Mouse (Mus musculus): Measurements from ENCODE around the gene Stard10.

Gene Stard10

DNA sequence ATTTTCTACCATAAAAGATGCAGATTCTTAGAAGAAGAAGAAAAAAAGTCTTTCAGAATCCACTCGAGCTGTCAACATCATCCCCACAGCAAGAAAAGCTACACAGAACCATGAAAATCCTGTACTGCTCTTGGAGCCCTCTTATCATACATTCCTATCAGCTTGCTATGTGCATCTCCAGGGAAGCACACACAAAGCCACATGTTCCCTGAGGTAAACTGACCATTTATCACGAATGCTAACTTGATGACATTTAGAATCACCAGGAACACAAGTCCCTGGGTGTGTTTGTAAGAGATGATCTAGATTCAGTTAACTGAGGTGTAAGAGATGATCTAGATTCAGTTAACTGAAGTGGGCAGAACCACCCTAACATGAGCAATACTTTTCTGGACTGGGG lies 10.0 kb upstream of the Stard10 start:
- no peak for DNase-seq

DNA sequence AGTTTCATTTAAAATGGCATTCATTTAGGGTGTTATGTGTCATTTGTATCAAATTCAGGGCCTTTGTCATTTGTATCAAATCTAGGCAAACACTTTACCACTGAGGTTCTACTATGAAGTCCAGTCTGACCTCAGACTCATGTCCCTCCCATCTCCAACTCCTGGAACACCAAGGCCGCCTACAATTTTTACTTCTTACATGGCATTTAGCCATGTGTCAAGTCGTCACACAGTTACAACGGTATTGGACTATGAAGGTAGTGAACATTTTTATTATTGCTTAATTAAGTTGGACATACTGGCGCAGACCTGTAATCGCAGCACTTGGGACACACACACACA lies 6.9 kb upstream of the Stard10 start:
- DNase-seq: no peak

DNA sequence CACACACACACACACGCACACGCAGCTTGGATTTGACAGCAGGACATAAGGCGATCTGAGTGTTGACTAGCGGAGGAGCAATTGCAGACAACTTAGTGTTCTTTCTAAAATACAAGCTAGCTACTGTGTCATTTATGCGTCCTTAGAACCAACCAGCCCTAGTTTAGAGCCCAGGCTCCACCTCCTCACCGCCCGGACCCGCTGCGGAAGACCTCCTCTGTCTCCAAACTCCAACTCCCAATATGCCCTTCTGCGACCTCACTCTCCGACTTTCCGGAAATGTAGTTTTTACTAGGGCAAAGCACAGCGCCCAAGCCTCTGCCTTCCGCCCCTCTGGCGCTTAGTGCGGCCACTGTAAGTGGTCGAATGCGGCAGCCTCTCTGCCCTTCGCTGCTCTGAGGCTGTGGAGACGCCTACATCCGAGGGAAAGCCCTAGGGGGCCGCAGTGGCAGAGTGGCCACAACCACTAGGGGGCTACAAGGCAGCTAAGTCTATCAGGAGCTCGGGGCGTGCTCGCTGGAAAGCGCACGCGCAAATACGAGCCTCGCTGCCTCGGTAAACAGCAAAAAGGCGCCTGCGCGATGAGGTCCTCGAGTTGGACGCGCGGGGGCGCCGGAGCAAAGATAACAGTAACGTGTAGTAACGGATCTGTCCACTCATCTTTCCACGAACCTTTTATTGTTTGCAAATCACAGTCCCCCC lies 6.4 kb upstream of the Stard10 start:
- peak; percentile 97 to 99 for DNase-seq

DNA sequence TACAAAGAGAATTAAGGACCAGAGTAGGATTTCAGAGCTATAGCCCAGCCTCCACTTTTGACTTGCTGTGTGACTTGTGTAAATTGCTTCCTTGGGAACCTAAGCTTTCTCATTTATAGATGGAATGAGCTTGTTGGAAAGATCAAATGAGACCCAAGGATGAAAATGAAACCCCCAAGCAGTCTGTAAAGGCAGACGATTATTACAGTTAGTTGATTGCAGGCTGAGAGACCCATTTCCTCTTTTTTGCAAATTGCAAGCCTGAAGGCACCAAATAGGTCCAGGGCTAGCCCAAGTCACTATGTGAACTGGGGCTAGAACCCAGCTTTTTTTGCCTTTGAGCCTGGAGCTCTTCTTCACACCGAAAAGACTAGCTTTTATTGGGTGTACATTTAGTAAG lies 5.8 kb upstream of the Stard10 start:
- no peak for DNase-seq

DNA sequence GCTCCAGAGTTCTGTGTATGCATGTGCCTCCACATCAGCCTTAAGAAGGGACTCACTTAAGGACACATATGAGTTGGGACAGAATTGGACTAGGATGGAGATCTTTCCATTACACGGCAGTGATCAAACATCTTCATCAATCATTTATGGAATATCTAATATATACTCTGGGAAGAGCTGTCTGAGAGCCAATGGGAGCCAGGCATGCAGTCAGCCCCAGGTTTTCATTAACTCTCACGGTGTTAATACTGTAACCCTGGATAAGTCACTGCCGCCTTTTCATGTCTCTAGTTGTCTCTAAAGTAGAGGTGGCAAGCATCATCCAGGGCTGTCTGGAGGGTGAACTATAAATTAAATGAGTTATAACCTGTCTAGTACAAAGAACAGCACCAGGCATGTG lies 3.9 kb upstream of the Stard10 start:
- no peak for DNase-seq

DNA sequence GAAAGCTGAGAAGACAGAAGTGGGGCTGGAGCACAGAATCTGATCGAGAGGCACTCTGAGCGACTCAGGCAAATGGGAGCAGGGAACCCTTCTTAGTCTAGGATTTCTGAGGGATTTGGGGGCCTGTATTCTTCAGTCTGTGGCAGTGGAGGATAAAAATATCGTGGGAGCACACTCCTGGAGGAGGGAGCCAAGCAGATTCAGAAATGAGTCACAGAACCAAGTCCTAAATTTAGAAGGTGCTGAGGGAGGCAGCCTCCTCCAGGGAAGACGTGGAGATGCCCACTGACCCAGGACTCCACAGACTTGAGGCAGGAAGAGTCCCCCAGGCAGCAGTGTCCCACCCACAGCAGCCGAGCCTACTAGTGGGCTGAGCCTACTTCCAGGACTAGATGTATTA lies 2.5 kb upstream of the Stard10 start:
- DNase-seq: no peak

DNA sequence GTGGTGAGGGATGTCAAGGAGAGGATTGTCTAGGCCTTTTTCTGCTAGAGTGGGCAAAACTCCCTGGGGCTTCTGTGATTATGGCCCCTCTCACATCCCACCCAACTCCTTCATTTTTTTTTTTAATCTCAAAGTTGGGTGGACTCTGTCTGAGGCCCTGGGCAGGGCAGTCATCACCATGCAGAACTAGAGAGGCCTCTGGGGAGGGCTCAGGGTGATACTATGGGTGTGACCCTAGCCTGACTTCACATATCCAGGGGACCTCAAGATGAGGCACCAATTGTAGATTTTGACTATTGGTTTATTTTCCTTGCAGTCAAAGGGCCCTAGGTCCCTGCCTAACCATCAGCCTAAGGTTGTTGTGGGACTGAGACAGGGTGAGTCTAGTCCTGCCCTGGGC lies 1.2 kb upstream of the Stard10 start:
- no peak for DNase-seq

DNA sequence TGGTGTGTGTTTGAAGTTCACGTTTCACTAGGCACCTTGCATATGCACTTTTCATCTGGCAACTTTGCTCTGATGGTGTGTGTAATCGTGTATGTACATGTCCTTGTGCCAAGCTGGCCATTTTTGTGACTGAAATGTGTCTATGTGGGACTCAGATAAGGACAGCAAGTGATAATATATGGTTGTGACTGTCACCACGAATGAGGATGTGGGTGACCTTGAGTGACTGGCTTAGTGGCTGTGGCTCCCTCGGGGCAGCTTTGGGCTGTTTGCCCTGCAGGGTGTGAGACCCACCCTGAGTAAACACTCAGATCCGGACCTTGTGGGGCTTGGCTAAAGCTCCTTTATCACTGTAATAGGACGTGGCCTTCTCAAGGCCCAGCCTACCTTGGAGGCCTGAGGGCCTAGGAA lies 290 bp upstream of the Stard10 start:
- DNase-seq: no peak

DNA sequence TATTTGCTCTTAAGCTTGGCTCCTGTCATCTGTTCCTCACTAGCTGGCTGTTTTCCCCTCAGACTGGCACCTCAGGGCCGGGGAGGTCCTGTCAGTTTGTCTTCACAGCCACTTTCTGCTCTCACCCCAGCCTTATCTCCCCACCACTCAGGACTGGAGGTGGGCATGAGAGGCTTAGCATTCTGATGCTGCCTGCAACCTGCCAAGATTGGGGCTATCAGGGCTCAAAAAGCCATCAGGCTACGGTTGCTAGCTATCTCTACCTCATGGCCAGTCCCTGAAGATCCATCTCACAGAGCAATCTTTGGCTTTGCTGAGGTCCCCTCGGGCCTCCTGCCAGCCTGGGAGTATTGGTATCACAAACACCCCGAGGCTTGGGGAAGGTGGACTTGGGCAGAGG lies 2.0 kb downstream of the Stard10 start:
- DNase-seq: no peak

DNA sequence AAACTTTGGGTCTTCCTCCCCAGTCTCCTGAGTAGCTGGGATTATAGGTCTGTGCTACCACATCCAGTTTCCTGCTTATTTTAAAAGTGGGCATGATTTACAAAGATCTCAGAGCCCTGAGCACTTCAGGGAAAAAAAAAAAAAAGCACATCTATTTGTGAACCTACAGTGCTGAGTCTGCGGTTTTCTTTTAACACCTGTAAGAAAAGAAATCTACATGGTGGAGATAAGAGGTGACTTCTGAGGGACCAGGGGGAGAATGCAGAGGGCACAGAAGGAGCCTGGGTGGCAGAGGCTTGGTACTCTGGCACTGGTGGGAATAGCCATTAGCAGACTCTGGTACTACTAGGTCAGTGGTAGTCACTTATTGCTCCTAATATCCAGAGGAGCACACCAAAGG lies 2.9 kb downstream of the Stard10 start:
- no peak for DNase-seq

DNA sequence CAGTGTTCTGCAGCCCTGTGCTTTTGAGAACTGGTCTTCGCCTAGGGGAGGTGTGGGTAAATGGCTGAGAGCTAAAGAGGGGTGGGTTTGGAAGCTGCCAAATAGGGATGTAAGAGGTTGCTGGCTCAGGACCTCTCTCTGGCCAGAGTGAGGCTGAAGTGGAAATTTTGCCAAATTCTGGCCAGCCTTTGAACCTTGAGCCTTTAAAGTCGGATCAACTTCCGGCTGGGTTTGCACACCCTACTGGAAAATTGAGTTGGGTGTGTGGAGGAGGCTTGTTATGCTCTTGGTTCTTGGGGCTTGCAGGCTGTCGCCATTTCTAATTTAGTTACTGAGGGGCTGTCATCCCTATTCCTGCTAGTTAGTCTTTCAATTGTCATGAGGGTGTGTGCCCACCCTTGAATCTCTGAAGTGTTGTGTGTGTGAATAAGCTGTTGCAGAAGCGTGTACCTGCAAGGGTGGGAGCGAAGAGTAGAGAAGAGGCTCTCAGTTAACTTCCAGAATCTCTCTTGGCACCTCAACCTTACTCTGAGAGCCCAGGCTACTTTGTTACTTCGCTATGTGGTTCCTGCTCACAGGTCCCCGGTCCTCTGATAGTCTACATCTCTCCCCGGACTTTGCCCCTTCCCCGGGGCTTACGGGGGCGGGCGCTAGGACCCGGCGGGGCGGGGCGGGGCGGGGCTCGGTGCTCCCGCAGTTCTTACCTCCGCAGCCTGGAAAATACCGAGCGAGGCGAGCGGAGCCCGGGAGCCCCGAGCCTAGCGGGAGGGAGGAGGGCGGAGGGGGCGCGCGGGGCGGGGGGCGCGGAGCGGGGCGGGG lies 3.7 kb downstream of the Stard10 start:
- peak; percentile 76 to 85 for DNase-seq

DNA sequence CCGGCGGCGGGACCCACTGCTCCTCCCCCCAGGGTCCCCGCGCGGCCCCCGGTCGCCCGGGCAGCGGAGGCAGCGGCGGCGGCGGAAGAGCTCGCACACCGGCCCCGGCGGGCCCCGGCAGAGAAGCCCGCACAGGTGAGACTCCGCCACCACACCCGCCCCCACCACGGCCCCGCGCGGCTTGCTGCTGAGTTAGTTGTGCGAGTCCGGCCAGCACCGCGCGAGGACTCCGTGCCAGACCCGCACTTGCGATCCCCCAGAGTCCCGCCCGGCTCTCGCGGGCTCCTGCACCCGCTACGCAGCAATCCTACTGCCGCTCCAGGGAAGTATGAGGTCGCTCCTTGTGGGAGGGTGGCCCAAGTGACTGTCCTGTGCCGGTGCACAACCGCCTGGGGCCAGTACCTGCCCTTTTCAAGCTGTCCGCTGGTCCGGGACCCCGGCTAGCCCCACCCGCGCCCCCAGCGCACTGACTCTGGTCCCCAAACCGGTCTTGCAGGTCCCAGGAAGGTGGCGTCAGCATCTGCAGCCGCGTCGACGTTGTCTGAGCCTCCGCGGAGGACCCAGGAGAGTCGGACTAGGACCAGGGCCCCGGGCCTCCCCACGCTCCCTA lies 4.4 kb downstream of the Stard10 start:
- peak; percentile 68 to 81 for DNase-seq

DNA sequence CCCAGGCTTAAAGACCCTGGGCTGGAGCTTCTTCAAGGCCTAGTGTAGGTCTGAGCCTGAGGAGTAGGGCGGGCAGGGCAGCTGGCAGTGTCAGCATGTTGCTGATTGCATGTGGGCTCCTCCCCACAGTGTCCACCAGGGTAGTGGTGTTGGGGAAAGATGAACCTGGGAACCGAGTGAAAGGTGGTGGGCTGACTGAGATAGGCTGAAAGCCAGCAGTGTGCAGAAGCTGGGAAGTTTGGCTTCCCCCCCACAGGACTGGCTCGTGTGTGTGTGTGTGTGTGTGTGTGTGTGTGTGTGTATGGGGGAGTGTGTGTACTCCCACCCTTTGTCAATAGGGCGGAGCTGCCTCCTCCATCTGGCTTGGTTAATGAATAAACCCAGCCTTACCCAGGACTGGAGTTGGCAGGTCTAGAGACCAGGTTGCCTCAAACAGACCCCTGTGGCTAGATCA lies 6.3 kb downstream of the Stard10 start:
- peak; percentile 60 to 68 for DNase-seq

DNA sequence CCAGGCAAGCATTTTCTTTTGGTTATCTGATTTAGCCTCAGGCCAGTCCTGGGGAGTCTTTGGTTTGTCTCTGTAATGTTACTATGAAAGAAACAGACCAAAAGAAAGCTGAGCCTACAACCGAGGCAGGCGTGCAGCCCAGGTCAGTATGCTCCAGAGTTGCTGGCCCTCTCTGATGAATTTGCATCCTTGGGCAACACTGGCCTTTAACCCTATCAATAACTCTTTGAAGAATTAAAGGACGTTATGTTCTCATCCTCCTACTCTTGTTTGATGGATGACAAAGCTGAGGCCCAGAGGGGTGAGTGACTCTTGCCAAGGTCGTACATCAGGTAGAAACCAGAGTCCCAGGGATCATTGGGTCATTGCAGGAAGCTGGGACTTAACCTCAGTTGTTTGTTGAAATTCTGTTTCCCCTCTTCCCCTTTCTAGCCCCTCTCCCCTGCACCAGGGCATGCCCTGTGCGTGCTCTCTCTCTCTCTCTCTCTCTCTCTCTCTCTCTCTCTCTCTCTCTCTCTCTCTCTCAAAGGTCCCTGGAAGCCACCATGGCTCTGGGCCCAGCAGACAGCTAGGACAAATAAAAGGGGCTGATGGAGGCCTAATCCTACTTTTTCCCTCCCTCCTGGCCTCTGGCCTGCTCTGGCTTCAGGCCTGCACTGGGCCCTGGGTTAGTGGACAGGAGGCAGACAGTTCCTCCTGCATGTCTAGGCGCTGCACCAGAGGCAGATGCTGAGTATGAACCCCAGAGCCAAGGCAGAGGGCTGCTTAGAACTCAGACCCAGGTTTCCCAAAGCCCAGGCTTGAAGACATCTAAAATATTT lies 7.5 kb downstream of the Stard10 start:
- peak; percentile 39 to 48 for DNase-seq

DNA sequence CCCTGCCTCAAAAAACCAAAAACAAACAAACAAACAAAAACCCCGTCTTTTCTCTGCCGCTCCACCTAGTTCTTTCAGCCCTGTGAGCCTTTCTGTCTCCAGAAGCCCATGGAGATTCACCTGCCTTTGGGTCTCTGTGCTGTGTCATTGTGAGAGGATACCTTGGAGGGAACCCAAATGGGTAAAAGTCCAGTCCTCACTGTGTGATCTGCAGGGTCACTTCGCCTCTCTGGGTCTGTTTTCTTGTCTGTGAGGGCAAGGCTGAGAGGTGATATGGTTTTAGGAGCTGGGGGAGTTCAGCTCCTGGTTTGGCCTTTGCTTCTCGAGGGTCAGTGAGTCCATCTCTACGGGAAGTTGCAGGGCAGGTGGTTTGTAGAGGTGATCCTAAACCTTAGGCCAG lies 9.1 kb downstream of the Stard10 start:
- DNase-seq: no peak

DNA sequence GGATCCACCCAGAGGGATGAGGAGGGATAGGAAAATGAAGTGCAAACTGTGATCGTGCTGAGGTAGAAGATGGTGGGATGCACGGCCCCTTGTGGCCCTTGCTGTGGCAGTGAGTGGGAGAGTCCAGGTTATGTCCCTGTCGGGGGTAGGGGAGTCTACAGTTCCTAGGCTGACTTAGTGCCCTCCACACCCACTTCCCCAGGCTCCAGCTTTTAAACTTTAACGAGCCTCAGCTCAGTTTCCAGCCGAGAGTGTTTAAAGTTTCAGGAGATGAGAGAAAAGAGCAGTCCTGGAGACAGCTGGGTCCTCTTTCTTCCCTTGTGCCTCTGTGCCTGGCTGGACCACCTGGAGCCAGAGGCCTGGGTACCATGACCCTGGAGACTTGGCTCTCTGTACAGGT lies 10.4 kb downstream of the Stard10 start:
- no peak for DNase-seq

DNA sequence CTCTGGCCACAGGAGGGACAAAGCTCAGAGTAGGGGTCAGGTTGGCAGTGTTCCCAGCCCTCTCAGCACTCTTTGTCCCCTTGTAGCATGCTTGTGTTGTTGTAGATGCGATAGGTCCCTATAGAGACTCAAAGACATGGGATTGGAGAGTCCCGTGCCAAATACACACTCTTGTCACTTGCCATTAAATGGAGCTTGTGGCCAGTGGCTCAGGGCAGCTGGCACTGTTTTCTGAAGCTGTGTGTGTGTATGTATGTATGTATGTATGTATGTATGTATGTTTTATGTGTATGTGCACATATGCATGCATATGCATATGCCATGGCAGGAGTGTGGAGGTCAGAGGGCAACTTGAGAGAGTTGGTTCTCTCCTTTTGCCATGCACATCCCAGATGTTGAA lies 10.9 kb downstream of the Stard10 start:
- no peak for DNase-seq

DNA sequence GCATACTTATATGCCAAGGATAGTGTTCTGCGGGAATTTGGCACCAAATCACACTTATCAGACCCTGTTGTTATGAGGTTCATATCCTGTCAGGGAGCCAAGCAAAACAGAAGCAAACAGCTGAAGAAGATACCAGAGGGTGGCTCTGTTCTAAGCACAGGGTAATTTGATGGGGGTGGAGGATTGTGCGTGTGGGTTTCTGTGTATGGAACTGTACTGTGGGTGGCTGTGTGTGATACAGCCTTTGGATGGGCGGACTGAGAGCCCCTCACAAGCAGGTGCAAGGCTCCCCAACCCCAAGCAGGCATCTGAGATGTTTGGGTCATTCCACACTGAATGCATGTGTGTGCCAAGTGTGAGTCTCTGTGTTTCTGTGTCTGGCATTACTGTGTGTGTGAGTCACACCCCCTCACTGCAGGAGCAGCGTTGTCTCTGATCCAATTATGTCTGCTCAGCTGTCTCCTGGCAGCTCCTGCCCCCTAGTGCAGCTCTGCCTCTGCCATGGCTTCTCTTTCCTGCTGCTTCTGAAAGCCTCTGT lies 11.8 kb downstream of the Stard10 start:
- DNase-seq: no peak

DNA sequence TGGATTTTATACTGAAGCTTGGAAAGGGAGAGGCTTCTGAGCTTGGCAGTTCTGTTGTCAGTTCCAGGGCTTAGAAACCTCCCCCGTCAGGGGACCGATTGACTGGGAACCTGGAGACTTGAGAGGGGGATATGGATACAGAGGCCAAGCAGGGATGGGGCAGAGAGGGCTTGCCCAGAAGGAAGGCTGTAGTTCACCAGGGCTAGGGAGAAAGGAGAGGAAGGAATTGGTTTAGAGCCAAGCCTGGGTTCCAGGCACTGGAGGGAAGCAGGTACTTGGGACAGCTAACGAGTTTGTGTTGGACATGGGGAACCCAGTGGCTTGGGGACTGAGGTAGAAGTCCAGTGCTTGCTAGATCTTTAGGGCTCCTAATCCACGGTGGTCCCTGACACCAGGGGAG lies 12.7 kb downstream of the Stard10 start:
- DNase-seq: no peak

DNA sequence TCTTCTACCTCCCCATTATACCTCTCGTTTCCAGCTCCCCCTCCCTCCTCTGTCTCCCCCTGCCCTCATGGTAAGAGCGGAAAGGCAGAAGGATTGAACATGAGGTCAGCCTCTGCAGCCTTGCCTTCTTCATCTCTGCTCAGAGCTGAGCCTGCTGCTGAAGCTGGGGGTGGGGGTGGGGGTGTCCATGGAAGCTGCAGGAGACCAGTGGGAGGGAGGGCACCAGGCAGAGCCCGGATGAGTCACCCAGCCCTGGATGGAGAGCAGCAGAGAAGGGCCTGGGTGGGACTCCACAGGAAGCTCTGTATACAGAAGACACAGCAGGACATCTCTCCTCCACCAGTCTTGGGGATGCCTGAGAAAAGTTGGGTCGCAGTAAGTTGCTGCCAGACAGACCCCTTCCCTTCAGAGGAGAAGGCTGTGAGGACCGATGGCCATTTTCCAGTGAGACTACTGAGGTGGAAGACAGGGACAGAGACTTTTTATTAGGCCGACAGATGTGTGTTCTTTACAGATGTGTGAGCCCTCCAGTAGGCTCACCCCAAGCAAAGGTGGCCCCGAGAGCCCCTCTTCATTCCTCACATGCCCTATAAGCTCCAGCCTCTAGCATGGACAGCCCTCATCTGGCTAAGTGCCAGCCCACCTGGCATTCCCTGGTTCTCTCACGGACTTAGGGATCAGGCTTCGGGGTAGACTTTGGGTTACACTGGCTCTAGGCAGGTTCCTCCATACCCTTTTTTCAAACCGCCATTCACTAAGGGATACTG lies 13.4 kb downstream of the Stard10 start:
- no peak for DNase-seq

DNA sequence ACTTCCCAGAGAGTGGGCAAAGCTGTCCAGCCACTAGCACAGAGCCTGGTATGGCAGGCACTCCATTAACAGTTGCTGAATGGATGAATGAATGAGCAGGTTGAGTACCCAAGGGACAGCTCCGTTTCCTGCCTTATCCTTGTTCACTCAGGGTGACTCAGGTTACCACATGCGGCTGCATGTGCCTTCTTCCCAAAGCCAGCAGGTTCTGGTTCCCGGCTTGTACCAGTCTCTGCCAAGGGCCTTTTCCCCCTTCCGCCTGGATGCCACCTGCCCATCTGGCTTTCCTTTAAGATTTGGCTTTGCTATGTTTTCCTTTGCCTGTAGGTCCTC lies 13.9 kb downstream of the Stard10 start:
- DNase-seq: no peak
